Mouse (Mus musculus) cerebellum, adult 2 months (tissue): ENCODE data around the gene Nid2.

ENCODE experiments used
- CTCF ChIP-seq: fragments of 200-500 bp; IDR thresholded peaks from 2 replicates; pipeline ENCODE4 v1.5.1; 2011; ENCODE audit warnings: low read depth, mild to moderate bottlenecking, control low read depth, low read length, moderate library complexity, borderline replicate concordance; ENCODE audit not compliant: insufficient read depth
- POLR2A ChIP-seq: fragments of 200-500 bp; IDR thresholded peaks from 2 replicates; pipeline ENCODE4 v1.6.1; 2011; ENCODE audit warnings: low read length, control low read depth, borderline replicate concordance; ENCODE audit not compliant: insufficient read depth

DNA sequence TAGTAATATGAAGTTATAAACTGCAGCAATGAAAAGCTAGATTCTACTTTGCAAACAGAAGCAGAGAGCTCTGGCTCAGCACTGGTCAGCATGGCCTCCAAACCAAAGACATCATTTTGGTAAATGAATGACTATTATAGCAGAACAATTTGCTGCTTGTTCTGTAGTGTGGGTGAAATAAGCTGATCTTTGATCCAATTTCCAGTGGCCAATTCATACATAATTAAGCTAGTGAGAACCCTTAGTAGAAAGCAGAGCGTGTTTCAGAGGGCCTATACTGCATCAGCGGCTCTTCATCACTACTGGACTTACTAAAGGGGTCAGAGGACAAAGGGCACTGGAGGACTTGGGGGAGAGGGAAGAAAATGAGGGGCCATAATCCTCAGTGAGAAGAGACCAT is 62.0 kb downstream of the Nid2 start:
- TF ChIP-seq POLR2A = no peak
- no peak for TF ChIP-seq CTCF
